In genomic region chr1:79439609-79440308, GRCm38 (mm10) we compare ENCODE assay signal across 8 mouse cellular contexts. TPM values are rescaled to one million over a fixed set of nuclear protein-coding genes. Genes with fewer than 3 reads are reported as not detected.
DNase-seq lines count a peak whose midpoint lies in the region; ATAC-seq and TF ChIP-seq lines count a peak whose summit lies in the region.

Gene Scg2 (minus strand): TSS chr1:79440120.

- no peak within 1 kb of the TSS for H3K9ac ChIP-seq in embryonic facial prominence, embryonic 15.5 days
- H3K9ac ChIP-seq in heart, embryonic 13.5 days = no peak within 1 kb of the TSS
- no peak within 1 kb of the TSS for H3K9ac ChIP-seq in kidney, embryonic 14.5 days (ENCODE audit: low read depth, low read length)
- H3K9ac ChIP-seq in limb, embryonic 11.5 days (ENCODE audit: low read length) = no peak within 1 kb of the TSS
- H3K9ac ChIP-seq in midbrain, postnatal 0 days (replicated peaks; ENCODE audit: low read length, poor library complexity, severe bottlenecking) = peak within 1 kb of the TSS; percentile 57

- peak; percentile 80 for TF ChIP-seq CTCF in midbrain, postnatal 0 days (IDR thresholded peaks at IDR 0.05)

- no peaks in the 10 kb centered on the region; the same call in 1 of the 2 replicates for H3K4me1 ChIP-seq in embryonic facial prominence, embryonic 15.5 days
- no peaks in the 10 kb centered on the region for H3K4me1 ChIP-seq in heart, embryonic 13.5 days
- H3K4me1 ChIP-seq in kidney, embryonic 14.5 days (ENCODE audit: control insufficient read depth, insufficient read depth, low read length) = no peaks in the 10 kb centered on the region
- H3K4me1 ChIP-seq in limb, embryonic 11.5 days (ENCODE audit: control insufficient read depth, insufficient read depth, low read length) = no peaks in the 10 kb centered on the region
- H3K4me1 ChIP-seq in midbrain, postnatal 0 days (ENCODE audit: insufficient read depth, low read length) = no peaks in the 10 kb centered on the region

- 14% methylated on average over 22 of the region's 22 CpGs for WGBS in embryonic facial prominence, embryonic 15.5 days
- 14% methylated on average over 22 of the region's 22 CpGs for WGBS in heart, embryonic 13.5 days
- 14% methylated on average over 22 of the region's 22 CpGs for WGBS in kidney, embryonic 14.5 days
- WGBS in limb, embryonic 11.5 days = 16% methylated on average over 22 of the region's 22 CpGs
- WGBS in midbrain, postnatal 0 days = 7% methylated on average over 22 of the region's 22 CpGs

- H3K4me3 ChIP-seq in embryonic facial prominence, embryonic 15.5 days (replicated peaks) = no peak within 1 kb of the TSS
- H3K4me3 ChIP-seq in heart, embryonic 13.5 days = no peak within 1 kb of the TSS
- H3K4me3 ChIP-seq in kidney, embryonic 14.5 days (ENCODE audit: low read length) = no peak within 1 kb of the TSS
- H3K4me3 ChIP-seq in limb, embryonic 11.5 days (ENCODE audit: low read depth, low read length) = no peak within 1 kb of the TSS
- H3K4me3 ChIP-seq in midbrain, postnatal 0 days (ENCODE audit: low read depth, low read length) = peak within 1 kb of the TSS; percentile 55

- no peak within 1 kb of the TSS for H3K4me2 ChIP-seq in embryonic facial prominence, embryonic 15.5 days (replicated peaks)
- peak within 1 kb of the TSS; percentile 52 for H3K4me2 ChIP-seq in heart, embryonic 13.5 days
- H3K4me2 ChIP-seq in kidney, embryonic 14.5 days (replicated peaks; ENCODE audit: low read depth, low read length) = 0 out of 2 replicates have a peak within 1 kb of the TSS, but pooled peaks have one; percentile 8
- no peak within 1 kb of the TSS for H3K4me2 ChIP-seq in limb, embryonic 11.5 days (ENCODE audit: low read depth, severe bottlenecking)
- H3K4me2 ChIP-seq in midbrain, postnatal 0 days (ENCODE audit: low read depth, low read length, poor library complexity, severe bottlenecking) = peak within 1 kb of the TSS; percentile 53

- H3K9me3 ChIP-seq in embryonic facial prominence, embryonic 15.5 days (replicated peaks) = no peaks in the 10 kb centered on the region
- H3K9me3 ChIP-seq in heart, embryonic 13.5 days = no peaks in the 10 kb centered on the region
- no peaks in the 10 kb centered on the region for H3K9me3 ChIP-seq in kidney, embryonic 14.5 days (ENCODE audit: control insufficient read depth, low read length)
- no peaks in the 10 kb centered on the region for H3K9me3 ChIP-seq in limb, embryonic 11.5 days (ENCODE audit: control insufficient read depth, low read length)
- H3K9me3 ChIP-seq in midbrain, postnatal 0 days (ENCODE audit: low read length) = no peaks in the 10 kb centered on the region

- H3K27ac ChIP-seq in embryonic facial prominence, embryonic 15.5 days (replicated peaks) = no peak within 1 kb of the TSS
- H3K27ac ChIP-seq in heart, embryonic 13.5 days (replicated peaks) = no peak within 1 kb of the TSS
- no peak within 1 kb of the TSS for H3K27ac ChIP-seq in kidney, embryonic 14.5 days (ENCODE audit: low read depth, low read length)
- no peak within 1 kb of the TSS for H3K27ac ChIP-seq in limb, embryonic 11.5 days (replicated peaks; ENCODE audit: low read depth, low read length)
- peak within 1 kb of the TSS; percentile 68 for H3K27ac ChIP-seq in midbrain, postnatal 0 days (ENCODE audit: low read depth, low read length)

- peak; percentile 73; the same call in 1 of the 2 replicates for ATAC-seq in embryonic facial prominence, embryonic 15.5 days (ENCODE audit: insufficient number of reproducible peaks, low FRiP score, low TSS enrichment, low read depth)
- ATAC-seq in heart, embryonic 13.5 days (ENCODE audit: extremely low read depth, insufficient number of reproducible peaks, low FRiP score, low TSS enrichment) = no peak
- peak; percentile 99 for ATAC-seq in kidney, embryonic 14.5 days (ENCODE audit: low FRiP score, low TSS enrichment)
- peak; percentile 84; the same call in 1 of the 2 replicates for ATAC-seq in limb, embryonic 11.5 days (ENCODE audit: insufficient number of reproducible peaks, low FRiP score, low TSS enrichment, low read depth)
- peak; percentile 93 for ATAC-seq in midbrain, postnatal 0 days (ENCODE audit: low FRiP score)

- DNase-seq in B cell, adult 2 months = peak; percentile 1 to 6
- peak; percentile 97 for DNase-seq in brain, adult 2 months (ENCODE audit: low read depth, low spot score)
- peak; percentile 94 for DNase-seq in limb, embryonic 11.5 days (ENCODE audit: low spot score)
- DNase-seq in midbrain, postnatal 0 days (ENCODE audit: low spot score) = peak; percentile 95
- peak; percentile 85 for DNase-seq in telencephalon, adult 2 months (ENCODE audit: low read depth, low spot score)

- no peaks in the 10 kb centered on the region for H3K36me3 ChIP-seq in embryonic facial prominence, embryonic 15.5 days
- H3K36me3 ChIP-seq in heart, embryonic 13.5 days = no peaks in the 10 kb centered on the region
- no peaks in the 10 kb centered on the region for H3K36me3 ChIP-seq in kidney, embryonic 14.5 days (ENCODE audit: control insufficient read depth, insufficient read depth, low read length)
- no peaks in the 10 kb centered on the region for H3K36me3 ChIP-seq in limb, embryonic 11.5 days (ENCODE audit: control insufficient read depth, insufficient read depth, low read length)
- H3K36me3 ChIP-seq in midbrain, postnatal 0 days (ENCODE audit: insufficient read depth, low read length) = peaks cover 5% of the 10 kb centered on the region; the same call in 1 of the 2 replicates

- H3K27me3 ChIP-seq in embryonic facial prominence, embryonic 15.5 days = no peaks in the 10 kb centered on the region
- H3K27me3 ChIP-seq in heart, embryonic 13.5 days (replicated peaks) = no peaks in the 10 kb centered on the region
- no peaks in the 10 kb centered on the region for H3K27me3 ChIP-seq in kidney, embryonic 14.5 days (ENCODE audit: control insufficient read depth, insufficient read depth, low read length)
- no peaks in the 10 kb centered on the region for H3K27me3 ChIP-seq in limb, embryonic 11.5 days (ENCODE audit: control insufficient read depth, insufficient read depth, low read length)
- H3K27me3 ChIP-seq in midbrain, postnatal 0 days (ENCODE audit: insufficient read depth, low read length) = no peaks in the 10 kb centered on the region

RNA-seq across cellular contexts. Expression of gene Scg2, which starts in this region (rescaled TPM):
- 3.2 and 4.1 TPM in 2 replicates for polyA plus RNA-seq in embryonic facial prominence, embryonic 15.5 days (2015; fragmentation: Nextera tagmentation; extraction: Ambion mirVana)
- 0.25 and 0.36 TPM in 2 replicates for polyA plus RNA-seq in heart, embryonic 13.5 days (2015; fragmentation: Nextera tagmentation; extraction: Ambion mirVana)
- polyA plus RNA-seq in kidney, embryonic 14.5 days (2014; fragmentation: Nextera tagmentation; extraction: Ambion mirVana) = 0.22 TPM in 1 of 2 replicates, not detected in the other
- polyA plus RNA-seq in limb, embryonic 11.5 days (2014; fragmentation: Nextera tagmentation; extraction: Ambion mirVana) = 0.24 TPM in 1 of 2 replicates, not detected in the other
- total RNA-seq in midbrain, postnatal 0 days (2014; rRNA removed) = 173 and 198 TPM in 2 replicates
- 290 and 309 TPM in 2 replicates for polyA plus RNA-seq in midbrain, postnatal 0 days (2015; fragmentation: Nextera tagmentation; extraction: Ambion mirVana)

Comparison
In these comparisons a context has a peak if more than half of its experiments do, and no peak if none do; other contexts are left out.
1. RNA of gene Scg2 (polyA plus RNA-seq): 290 to 309 TPM in midbrain, postnatal 0 days; 3.2 to 4.1 TPM in embryonic facial prominence, embryonic 15.5 days, 0.25 to 0.36 TPM in heart, embryonic 13.5 days, 0.22 TPM in kidney, embryonic 14.5 days and 0.24 TPM in limb, embryonic 11.5 days; every median in the first group is over 10 times any median in the second.
2. Peak in ATAC-seq and H3K4me2 ChIP-seq in kidney, embryonic 14.5 days; RNA of the gene not detected or under 1 TPM.
3. Peak in DNase-seq and ATAC-seq in limb, embryonic 11.5 days; RNA of the gene not detected or under 1 TPM.
4. DNase-seq: peak in every context shown above with its lines; median percentile 97 in brain, adult 2 months; 95 in midbrain, postnatal 0 days; 94 in limb, embryonic 11.5 days; 85 in telencephalon, adult 2 months; 4 in B cell, adult 2 months.
5. H3K4me2 ChIP-seq: peak in heart, embryonic 13.5 days (single experiment) and midbrain, postnatal 0 days (single experiment); none in embryonic facial prominence, embryonic 15.5 days (single experiment) and limb, embryonic 11.5 days (single experiment).